Mouse (Mus musculus) embryonic facial prominence, embryonic 14.5 days (tissue): ENCODE data around the gene Psd. TPM values are rescaled to one million over a fixed set of nuclear protein-coding genes. Genes with fewer than 3 reads are reported as not detected.

ENCODE experiments used
- ATAC-seq: fragments of 200-750 bp; cut with Nextera tagmentation; 2 replicates; pipeline ENCODE4 v1.8.0; 2017; ENCODE audit warnings: low read depth, moderate number of reproducible peaks, moderate TSS enrichment
- DNase-seq: peaks from one replicate; pipeline ENCODE4 v3.0.0-alpha.2; 2015; ENCODE audit warnings: low spot score
- H3K27ac ChIP-seq: fragments of 300-500 bp; sonication (generic); replicated peaks from 2 replicates; pipeline ENCODE4 v1.5.1; 2014; ENCODE audit warnings: low read depth, mild to moderate bottlenecking, low read length, moderate library complexity
- H3K27me3 ChIP-seq: fragments of 300-500 bp; sonication (generic); replicated peaks from 2 replicates; pipeline ENCODE4 v1.6.1; 2014; ENCODE audit warnings: low read length; ENCODE audit not compliant: control insufficient read depth, insufficient read depth
- H3K36me3 ChIP-seq: fragments of 300-500 bp; sonication (generic); 2 replicates; pipeline ENCODE4 v1.6.1; 2014; ENCODE audit warnings: low read length, mixed read lengths; ENCODE audit not compliant: control insufficient read depth, insufficient read depth
- H3K4me1 ChIP-seq: fragments of 300-500 bp; sonication (generic); 2 replicates; pipeline ENCODE4 v1.6.1; 2014; ENCODE audit warnings: antibody characterized with exemption, low read length; ENCODE audit not compliant: control insufficient read depth, insufficient read depth
- H3K4me2 ChIP-seq: fragments of 300-500 bp; sonication (generic); 2 replicates; pipeline ENCODE4 v1.6.1; 2014; ENCODE audit warnings: low read depth, mild to moderate bottlenecking, low read length, moderate library complexity, mixed read lengths
- H3K4me3 ChIP-seq: fragments of 300-500 bp; sonication (generic); 2 replicates; pipeline ENCODE4 v1.5.1; 2014; ENCODE audit warnings: low read depth, mild to moderate bottlenecking, low read length
- H3K9ac ChIP-seq: fragments of 300-500 bp; sonication (generic); 2 replicates; pipeline ENCODE4 v1.6.1; 2014; ENCODE audit warnings: low read depth, mild to moderate bottlenecking, low read length, moderate library complexity, mixed read lengths
- H3K9me3 ChIP-seq: fragments of 300-500 bp; sonication (generic); 2 replicates; pipeline ENCODE4 v1.6.1; 2016; ENCODE audit warnings: low read length; ENCODE audit not compliant: control insufficient read depth
- WGBS: fragments of 180-500 bp; shearing (Covaris S2); extraction: QIAGEN DNeasy Blood & Tissue Kit; methylation state at CpG from one replicate; pipeline ENCODE4 v1.1.7; 2014; 5-methylcytosine and 5-hydroxymethylcytosine counted together
- polyA plus RNA-seq: library from polyadenylated mRNA; unstranded; fragments of >200 nt; fragmentation: Nextera tagmentation; extraction: Ambion mirVana; gene quantifications from 2 replicates; pipeline ENCODE4 v1.2.1, GENCODE M21; 2014

The Psd gene
- polyA plus RNA-seq, 1 experiment from 2014 or later = 8.6 TPM

- WGBS = 69% methylated on average over 6 of the region's 6 CpGs
- ATAC-seq (no peak), DNase-seq (no peak)
- no peak overlapping the region for H3K9ac ChIP-seq
- H3K9me3 ChIP-seq = no peaks in the 10 kb centered on the region
- no peak overlapping the region for H3K4me2 ChIP-seq
- H3K4me3 ChIP-seq = no peak overlapping the region
- peaks cover 10% of the 10 kb centered on the region; the same call in 1 of the 2 replicates for H3K4me1 ChIP-seq
- H3K27me3 ChIP-seq = peaks cover 61% of the 10 kb centered on the region
- H3K36me3 ChIP-seq = peaks cover 26% of the 10 kb centered on the region
- H3K27ac ChIP-seq = no peak overlapping the region
Observed at GRCm38 (mm10) chr19:46313591-46313990, 13.4 kb downstream of the Psd start.

- peaks cover 29% of the 10 kb centered on the region for H3K36me3 ChIP-seq
- 88% methylated on average over 9 of the region's 9 CpGs for WGBS
- no peak for DNase-seq
- no peak overlapping the region for H3K9ac ChIP-seq
- no peak overlapping the region for H3K4me2 ChIP-seq
- peaks cover 9% of the 10 kb centered on the region; the same call in 1 of the 2 replicates for H3K4me1 ChIP-seq
- ATAC-seq = no peak
- no peaks in the 10 kb centered on the region for H3K9me3 ChIP-seq
- H3K4me3 ChIP-seq = no peak overlapping the region
- H3K27me3 ChIP-seq = peaks cover 61% of the 10 kb centered on the region
- no peak overlapping the region for H3K27ac ChIP-seq
Observed at GRCm38 (mm10) chr19:46313116-46313515, 13.8 kb downstream of the Psd start.

GRCm38 (mm10) chr19:46312566-46312965 is 14.4 kb downstream of the Psd start:
- Histone ChIP-seq H3K27me3 (peaks cover 61% of the 10 kb centered on the region), H3K4me3 (no peak overlapping the region), H3K4me1 (peaks cover 9% of the 10 kb centered on the region; the same call in 1 of the 2 replicates), H3K4me2 (no peak overlapping the region), H3K9ac (no peak overlapping the region), H3K9me3 (no peaks in the 10 kb centered on the region), H3K27ac (no peak overlapping the region), H3K36me3 (peaks cover 29% of the 10 kb centered on the region)
- DNase-seq = no peak
- WGBS = 85% methylated on average over 16 of the region's 21 CpGs
- no peak for ATAC-seq

- Histone ChIP-seq H3K36me3 (peaks cover 29% of the 10 kb centered on the region), H3K4me3 (no peak overlapping the region), H3K27me3 (peaks cover 49% of the 10 kb centered on the region), H3K9me3 (no peaks in the 10 kb centered on the region), H3K4me1 (0 out of 2 replicates have a peak, but pooled peaks cover 6% of the 10 kb centered on the region), H3K9ac (no peak overlapping the region), H3K4me2 (no peak overlapping the region), H3K27ac (no peak overlapping the region)
- DNase-seq = no peak
- 88% methylated on average over 9 of the region's 9 CpGs for WGBS
- ATAC-seq = no peak
Observed at GRCm38 (mm10) chr19:46311341-46311740, 15.6 kb downstream of the Psd start.

- 92% methylated on average over 12 of the region's 12 CpGs for WGBS
- Histone ChIP-seq H3K4me3 (no peak overlapping the region), H3K36me3 (peaks cover 29% of the 10 kb centered on the region), H3K27ac (no peak overlapping the region), H3K27me3 (peaks cover 40% of the 10 kb centered on the region), H3K4me2 (no peak overlapping the region), H3K9me3 (no peaks in the 10 kb centered on the region), H3K4me1 (peaks cover 11% of the 10 kb centered on the region), H3K9ac (no peak overlapping the region)
- ATAC-seq (no peak), DNase-seq (no peak)
Observed at GRCm38 (mm10) chr19:46310312-46310865, 16.6 kb downstream of the Psd start.

- WGBS = 77% methylated on average over 21 of the region's 21 CpGs
- peak overlapping the region; percentile 14; the same call in 1 of the 2 replicates for H3K9ac ChIP-seq
- H3K4me3 ChIP-seq = no peak overlapping the region
- no peak overlapping the region for H3K27ac ChIP-seq
- H3K36me3 ChIP-seq = peaks cover 29% of the 10 kb centered on the region
- no peaks in the 10 kb centered on the region for H3K9me3 ChIP-seq
- DNase-seq (no peak), ATAC-seq (no peak)
- no peak overlapping the region for H3K4me2 ChIP-seq
- peaks cover 11% of the 10 kb centered on the region for H3K4me1 ChIP-seq
- H3K27me3 ChIP-seq = peaks cover 34% of the 10 kb centered on the region
Observed at GRCm38 (mm10) chr19:46309651-46310305, 17.2 kb downstream of the Psd start.

- Histone ChIP-seq H3K27ac (no peak overlapping the region), H3K27me3 (peaks cover 25% of the 10 kb centered on the region), H3K4me2 (peak overlapping the region; percentile 75), H3K9ac (peak overlapping the region; percentile 60), H3K4me1 (peaks cover 7% of the 10 kb centered on the region), H3K9me3 (no peaks in the 10 kb centered on the region), H3K36me3 (peaks cover 29% of the 10 kb centered on the region), H3K4me3 (peak overlapping the region; percentile 39)
- peak; percentile 93 for DNase-seq
- under 1% methylated on average over 38 of the region's 47 CpGs for WGBS
- ATAC-seq = peak; percentile 45
Observed at GRCm38 (mm10) chr19:46308706-46309435, 18.1 kb downstream of the Psd start.

- Histone ChIP-seq H3K36me3 (peaks cover 26% of the 10 kb centered on the region), H3K27ac (no peak overlapping the region), H3K27me3 (peaks cover 19% of the 10 kb centered on the region), H3K4me3 (no peak overlapping the region; the same call in 1 of the 2 replicates), H3K4me2 (peak overlapping the region; percentile 75; the same call in 1 of the 2 replicates), H3K9me3 (no peaks in the 10 kb centered on the region), H3K4me1 (peaks cover 7% of the 10 kb centered on the region), H3K9ac (peak overlapping the region; percentile 60; the same call in 1 of the 2 replicates)
- 71% methylated on average over 16 of the region's 16 CpGs for WGBS
- DNase-seq = no peak
- no peak for ATAC-seq
Observed at GRCm38 (mm10) chr19:46308303-46308702, 18.7 kb downstream of the Psd start.
